Mouse (Mus musculus) liver, embryonic 14.5 days (tissue): ENCODE measurements around the gene Rplp0. TPM values are rescaled to one million over a fixed set of nuclear protein-coding genes. Genes with fewer than 3 reads are reported as not detected.

ENCODE experiments used
- ATAC-seq: fragments of 200-750 bp; cut with Nextera tagmentation; 2 replicates; pipeline ENCODE4 v1.8.0; 2017; ENCODE audit warnings: moderate number of reproducible peaks, mild to moderate bottlenecking, moderate library complexity; ENCODE audit not compliant: insufficient read depth
- DNase-seq, 3 experiments: peaks; one replicate each; pipeline ENCODE4 v3.0.0-alpha.2; 2012 to 2013; ENCODE audit warnings: low read depth in 3 of 3, low spot score in 3 of 3
- H3K27ac ChIP-seq: fragments of 300-500 bp; sonication (generic); 2 replicates; pipeline ENCODE4 v1.5.1; 2014; ENCODE audit warnings: moderate library complexity, mild to moderate bottlenecking, control low read depth, inconsistent platforms
- H3K27me3 ChIP-seq: fragments of 300-500 bp; sonication (generic); 2 replicates; pipeline ENCODE4 v1.6.1; 2014; ENCODE audit warnings: mild to moderate bottlenecking, low read length, moderate library complexity; ENCODE audit not compliant: control insufficient read depth, insufficient read depth
- H3K36me3 ChIP-seq: fragments of 300-500 bp; sonication (generic); replicated peaks from 2 replicates; pipeline ENCODE4 v1.6.1; 2014; ENCODE audit warnings: low read depth; ENCODE audit not compliant: control insufficient read depth, insufficient read depth
- H3K4me1 ChIP-seq, 2 experiments: fragments of 200-500 bp in 1 of 2; fragments of 300-500 bp in 1 of 2; sonication (generic) in 1 of 2; replicated peaks; 2 replicates each; pipeline ENCODE4 v1.6.1; 2012 to 2014; ENCODE audit warnings: antibody characterized with exemption in 1 of 2, inconsistent platforms in 1 of 2, low read length in 1 of 2; ENCODE audit not compliant: control insufficient read depth in 2 of 2, insufficient read depth in 2 of 2
- H3K4me2 ChIP-seq: fragments of 300-500 bp; sonication (generic); 2 replicates; pipeline ENCODE4 v1.6.1; 2014; ENCODE audit warnings: low read depth, mild to moderate bottlenecking, control low read depth, moderate library complexity
- H3K4me3 ChIP-seq, 2 experiments: fragments of 200-500 bp in 1 of 2; fragments of 300-500 bp in 1 of 2; sonication (generic) in 1 of 2; 2 replicates each; pipeline ENCODE4 v1.5.1; 2012 to 2014; ENCODE audit warnings: low read depth in 2 of 2, low read length in 2 of 2, mild to moderate bottlenecking in 2 of 2, control low read depth in 1 of 2, inconsistent platforms in 1 of 2, moderate library complexity in 1 of 2; ENCODE audit not compliant: insufficient read depth in 1 of 2
- H3K9ac ChIP-seq: fragments of 300-500 bp; sonication (generic); replicated peaks from 2 replicates; pipeline ENCODE4 v1.6.1; 2014; ENCODE audit warnings: mild to moderate bottlenecking, control low read depth, moderate library complexity
- H3K9me3 ChIP-seq: fragments of 300-500 bp; sonication (generic); 2 replicates; pipeline ENCODE4 v1.6.1; 2016; ENCODE audit warnings: low read length, mixed read lengths; ENCODE audit not compliant: control insufficient read depth
- CTCF ChIP-seq: IDR thresholded peaks from 2 replicates; pipeline ENCODE4 v1.5.1; 2016; ENCODE audit warnings: antibody characterized with exemption, low read depth, control low read depth
- EP300 ChIP-seq: IDR thresholded peaks from 2 replicates; pipeline ENCODE4 v1.6.1; 2016; ENCODE audit warnings: antibody characterized with exemption, low read depth
- WGBS: fragments of 180-500 bp; shearing (Covaris S2); extraction: QIAGEN DNeasy Blood & Tissue Kit; methylation state at CpG from one replicate; pipeline ENCODE4 v1.1.7; 2014; ENCODE audit not compliant: insufficient replicate concordance; 5-methylcytosine and 5-hydroxymethylcytosine counted together
- polyA plus RNA-seq, 2 experiments: library from polyadenylated mRNA; depleted of rRNA in 1 of 2; stranded (reverse) in 1 of 2; unstranded in 1 of 2; fragments of >200 nt; fragmentation: Nextera tagmentation in 1 of 2; extraction: Ambion mirVana in 1 of 2; gene quantifications; 2 replicates each; pipeline versions ENCODE4 v1.2.1 to v1.2.3; 2012 to 2014

Gene Rplp0
- polyA plus RNA-seq, 2 experiments, result 1,503 to 2,132 TPM

GRCm38 (mm10) chr5:115545636-115546035, 13.6 kb upstream of the Rplp0 start:
- ATAC-seq (no peak), DNase-seq (no peak)
- no peaks in the 10 kb centered on the region for H3K9me3 ChIP-seq
- H3K27me3 ChIP-seq, result no peaks in the 10 kb centered on the region
- WGBS, result 88% methylated on average over 14 of the region's 14 CpGs
- no peak overlapping the region for H3K4me3 ChIP-seq
- no peak overlapping the region for H3K4me2 ChIP-seq
- no peak overlapping the region for H3K9ac ChIP-seq
- H3K4me1 ChIP-seq, result peaks cover 5 to 15% of the 10 kb centered on the region in 2 experiments; a peak in 3 of 4 replicates
- no peak for TF ChIP-seq EP300
- TF ChIP-seq CTCF, result no peak
- no peak overlapping the region for H3K27ac ChIP-seq
- peaks cover 2% of the 10 kb centered on the region; the same call in 1 of the 2 replicates for H3K36me3 ChIP-seq

DNA sequence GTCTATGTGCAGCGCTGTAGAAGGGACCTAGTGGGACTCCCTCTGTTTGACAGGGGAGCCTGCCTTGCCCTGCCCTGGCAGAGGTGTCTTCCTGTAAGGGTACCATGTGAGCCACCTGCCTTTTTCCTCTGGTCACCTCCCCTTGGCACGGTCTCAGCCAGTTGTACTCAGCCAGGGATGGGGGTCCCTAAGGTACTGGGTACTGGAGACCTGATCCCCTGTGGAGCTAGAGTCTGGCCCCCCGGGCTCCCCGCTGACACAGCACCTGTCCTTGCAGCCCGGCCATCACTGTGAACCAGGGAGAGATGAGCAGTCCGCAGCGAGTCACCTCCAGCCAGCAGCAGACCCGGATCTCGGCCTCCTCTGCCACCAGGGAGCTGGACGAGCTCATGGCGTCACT, 12.7 kb upstream of the Rplp0 start:
- Histone ChIP-seq H3K4me3 (no peak overlapping the region), H3K9me3 (no peaks in the 10 kb centered on the region), H3K27me3 (no peaks in the 10 kb centered on the region), H3K36me3 (peaks cover 2% of the 10 kb centered on the region; the same call in 1 of the 2 replicates), H3K4me2 (no peak overlapping the region), H3K9ac (no peak overlapping the region), H3K27ac (no peak overlapping the region), H3K4me1 (peaks cover 5 to 15% of the 10 kb centered on the region in 2 experiments; a peak in 3 of 4 replicates)
- DNase-seq, result no peak
- ATAC-seq, result no peak
- TF ChIP-seq CTCF (no peak), EP300 (no peak)
- WGBS, result 80% methylated on average over 11 of the region's 11 CpGs

- Histone ChIP-seq H3K9me3 (no peaks in the 10 kb centered on the region), H3K36me3 (peaks cover 2% of the 10 kb centered on the region; the same call in 1 of the 2 replicates), H3K9ac (no peak overlapping the region), H3K4me1 (peaks cover 5 to 14% of the 10 kb centered on the region in 2 experiments; a peak in 3 of 4 replicates), H3K4me3 (no peak overlapping the region), H3K27ac (no peak overlapping the region), H3K27me3 (no peaks in the 10 kb centered on the region), H3K4me2 (no peak overlapping the region)
- no peak for ATAC-seq
- DNase-seq, result no peak
- WGBS, result 78% methylated on average over 6 of the region's 6 CpGs
- no peak for TF ChIP-seq EP300
Measured at GRCm38 (mm10) chr5:115547014-115547413, 12.3 kb upstream of the Rplp0 start.

GRCm38 (mm10) chr5:115547421-115547820, 11.8 kb upstream of the Rplp0 start:
- peaks cover 5 to 11% of the 10 kb centered on the region in 2 experiments; a peak in 3 of 4 replicates for H3K4me1 ChIP-seq
- H3K9me3 ChIP-seq, result no peaks in the 10 kb centered on the region
- H3K4me2 ChIP-seq, result no peak overlapping the region
- no peak for TF ChIP-seq EP300
- no peak for TF ChIP-seq CTCF
- ATAC-seq (no peak), DNase-seq (no peak)
- 76% methylated on average over 7 of the region's 7 CpGs for WGBS
- H3K27me3 ChIP-seq, result no peaks in the 10 kb centered on the region
- H3K9ac ChIP-seq, result no peak overlapping the region
- peaks cover 2% of the 10 kb centered on the region; the same call in 1 of the 2 replicates for H3K36me3 ChIP-seq
- H3K4me3 ChIP-seq, result no peak overlapping the region
- no peak overlapping the region for H3K27ac ChIP-seq

- DNase-seq (no peak), ATAC-seq (no peak)
- H3K36me3 ChIP-seq, result peaks cover 2% of the 10 kb centered on the region; the same call in 1 of the 2 replicates
- no peak overlapping the region for H3K27ac ChIP-seq
- peaks cover 0 to 2% of the 10 kb centered on the region in 2 experiments; a peak in 1 of 4 replicates for H3K4me1 ChIP-seq
- WGBS, result 85% methylated on average over 18 of the region's 18 CpGs
- no peak for TF ChIP-seq CTCF
- no peak for TF ChIP-seq EP300
- no peak overlapping the region for H3K4me3 ChIP-seq
- H3K4me2 ChIP-seq, result no peak overlapping the region
- H3K9ac ChIP-seq, result no peak overlapping the region
- H3K9me3 ChIP-seq, result no peaks in the 10 kb centered on the region
- no peaks in the 10 kb centered on the region for H3K27me3 ChIP-seq
Measured at GRCm38 (mm10) chr5:115548501-115549285, 10.6 kb upstream of the Rplp0 start.
